Mouse (Mus musculus) layer of hippocampus, adult 2 months (tissue): ENCODE measurements around the gene Bok. TPM values are rescaled to one million over a fixed set of nuclear protein-coding genes. Genes with fewer than 3 reads are reported as not detected.

Experiments
- DNase-seq, 2 experiments: peaks; one replicate each; pipeline ENCODE4 v3.0.0; 2022; ENCODE audit warnings: low spot score in 2 of 2
- H3K27ac ChIP-seq: fragments of 200-600 bp; 2 replicates; pipeline ENCODE4 v1.8.1; 2022
- H3K4me3 ChIP-seq: fragments of 200-600 bp; 2 replicates; pipeline ENCODE4 v1.8.1; 2022; ENCODE audit warnings: mild to moderate bottlenecking
- CTCF ChIP-seq: fragments of 200-600 bp; conservative IDR thresholded peaks from 2 replicates; pipeline ENCODE4 v1.8.1; 2022; ENCODE audit warnings: antibody characterized with exemption, mild to moderate bottlenecking, moderate library complexity
- total RNA-seq, 2 experiments: library from RNA; stranded (reverse); gene quantifications; 2 replicates each; pipeline ENCODE4 v1.2.3; 2021

The Bok gene
- total RNA-seq, 2 experiments from 2014 or later, result 64.9 to 77.6 TPM

DNA sequence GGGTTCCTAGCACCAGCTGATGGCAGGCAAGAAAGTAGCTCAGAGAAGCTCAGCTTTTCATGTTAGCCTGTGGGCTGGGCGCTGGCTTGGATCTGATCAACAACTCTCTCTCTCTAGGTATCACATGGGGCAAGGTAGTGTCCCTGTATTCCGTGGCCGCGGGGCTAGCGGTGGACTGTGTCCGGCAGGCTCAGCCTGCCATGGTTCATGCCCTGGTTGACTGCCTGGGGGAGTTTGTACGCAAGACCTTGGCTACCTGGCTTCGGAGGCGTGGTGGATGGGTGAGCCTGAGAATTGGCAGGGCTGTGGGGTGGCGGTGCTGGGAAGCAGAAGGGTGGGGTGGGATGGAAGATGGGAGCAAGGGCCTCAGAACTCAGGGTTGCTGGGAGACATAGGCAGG is 8.5 kb downstream of the Bok start:
- no peak overlapping the region for H3K27ac ChIP-seq
- no peak overlapping the region for H3K4me3 ChIP-seq
- DNase-seq, result no peak
- no peak for TF ChIP-seq CTCF

DNA sequence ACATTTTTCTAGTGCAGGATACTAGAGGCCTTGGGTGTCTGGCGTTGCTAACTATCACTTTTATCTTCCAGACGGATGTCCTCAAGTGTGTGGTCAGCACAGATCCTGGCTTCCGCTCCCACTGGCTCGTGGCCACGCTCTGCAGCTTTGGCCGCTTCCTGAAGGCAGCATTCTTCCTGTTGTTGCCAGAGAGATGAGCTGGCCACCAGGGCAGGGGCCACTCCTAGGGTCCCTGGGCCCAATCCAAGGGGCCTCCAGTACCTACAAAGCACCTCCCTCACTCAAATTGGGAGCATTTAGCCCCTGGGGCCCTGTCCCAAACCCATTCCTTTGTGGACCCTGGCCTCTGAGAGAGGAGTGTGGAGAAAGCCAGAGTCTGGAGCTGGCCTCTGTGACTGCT is 9.5 kb downstream of the Bok start:
- TF ChIP-seq CTCF, result no peak
- no peak for DNase-seq
- no peak overlapping the region for H3K27ac ChIP-seq
- H3K4me3 ChIP-seq, result no peak overlapping the region

DNA sequence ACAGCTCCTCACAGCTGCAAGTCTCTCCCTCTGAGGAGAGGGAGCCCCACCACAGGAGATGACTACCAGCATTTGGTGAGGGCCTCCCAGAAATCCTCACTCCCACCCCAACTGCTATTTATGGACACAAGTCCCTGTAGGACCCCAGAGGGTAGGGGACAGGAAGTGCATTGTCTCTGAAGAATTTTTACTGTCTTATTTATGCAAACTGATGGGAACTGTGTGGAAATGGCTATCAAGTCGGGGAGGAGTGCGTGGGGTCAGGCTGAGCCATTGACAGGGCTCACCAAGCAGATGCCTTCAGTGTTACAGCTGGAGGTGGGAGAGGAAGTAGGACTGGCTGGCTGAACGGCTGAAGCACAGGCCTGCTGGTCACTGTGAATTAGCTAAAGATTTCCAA is 11.9 kb downstream of the Bok start:
- no peak for DNase-seq
- no peak overlapping the region for H3K4me3 ChIP-seq
- no peak overlapping the region for H3K27ac ChIP-seq
- no peak for TF ChIP-seq CTCF

DNA sequence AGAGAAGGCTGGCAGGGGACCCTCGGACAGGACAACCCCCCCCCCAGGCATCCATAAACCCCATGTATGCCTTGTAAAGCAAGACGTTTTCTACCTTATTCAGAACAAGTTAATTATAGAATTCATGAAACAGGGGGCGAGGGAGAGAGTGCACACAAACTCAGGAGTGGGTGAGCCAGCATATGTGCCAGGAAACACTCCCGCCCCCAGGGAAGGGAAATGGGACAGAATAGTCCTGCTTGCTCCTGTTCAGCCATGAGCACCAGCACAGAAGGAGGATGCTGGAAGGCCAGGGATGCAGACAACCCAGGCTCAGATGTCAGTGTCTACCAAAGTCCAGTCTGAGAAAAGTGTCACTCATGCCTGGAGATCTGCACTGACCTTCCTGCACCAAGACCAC is 13.7 kb downstream of the Bok start:
- TF ChIP-seq CTCF, result no peak
- peak; percentile 42 to 58 for DNase-seq
- no peak overlapping the region; the same call in 1 of the 2 replicates for H3K27ac ChIP-seq

DNA sequence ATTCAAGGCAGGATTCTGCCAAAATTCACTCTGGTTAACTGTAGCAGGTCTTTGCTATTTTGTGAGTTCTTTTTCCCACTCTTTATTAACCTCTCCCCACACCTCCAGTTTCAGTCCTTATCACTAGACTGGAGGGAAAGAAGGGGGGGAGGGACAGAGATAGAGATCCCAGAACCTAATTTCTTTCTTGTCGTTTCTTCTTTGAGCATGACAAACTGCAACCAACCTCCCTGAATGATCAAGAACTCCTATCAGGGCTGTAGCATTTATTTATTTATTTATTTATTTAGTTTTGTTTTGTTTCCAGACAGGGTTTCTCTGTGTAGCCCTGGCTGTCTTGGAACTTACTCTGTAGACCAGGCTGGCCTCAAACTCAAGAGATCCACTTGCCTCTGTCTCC is 16.6 kb downstream of the Bok start:
- Histone ChIP-seq H3K4me3 (no peak overlapping the region), H3K27ac (no peak overlapping the region)
- no peak for DNase-seq
- no peak for TF ChIP-seq CTCF

More for the DNA sequence above, 13.7 kb downstream of the Bok start:
- no peak overlapping the region for H3K4me3 ChIP-seq

DNA sequence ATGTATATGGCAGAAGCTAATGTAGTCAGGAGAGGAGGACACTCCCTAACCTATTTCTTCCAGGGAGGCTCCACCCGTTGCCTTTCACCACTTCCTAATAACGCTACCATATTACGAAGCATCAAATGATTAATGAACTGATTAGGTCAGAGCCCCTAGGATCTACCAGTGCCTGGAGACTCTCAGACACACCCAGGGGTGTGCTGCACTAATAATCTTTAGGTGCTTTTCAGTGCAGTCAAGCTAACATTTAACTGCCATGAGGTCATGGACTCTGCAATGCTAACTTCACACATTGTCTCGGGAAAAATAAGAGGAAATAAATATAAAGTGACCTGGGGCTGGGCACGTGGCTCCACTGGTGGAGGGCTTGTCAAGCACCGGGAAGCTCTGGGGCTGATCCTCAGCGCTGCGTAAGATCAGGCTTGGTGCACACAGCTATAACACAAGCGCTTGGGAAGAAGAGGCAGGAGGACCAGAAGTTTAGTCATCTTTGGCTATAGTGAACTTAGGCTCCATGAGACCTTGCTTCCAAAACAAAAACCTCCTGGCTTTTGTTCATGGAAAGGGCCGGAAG is 18.1 kb downstream of the Bok start:
- DNase-seq, result no peak
- H3K27ac ChIP-seq, result no peak overlapping the region
- H3K4me3 ChIP-seq, result no peak overlapping the region
- TF ChIP-seq CTCF, result no peak

DNA sequence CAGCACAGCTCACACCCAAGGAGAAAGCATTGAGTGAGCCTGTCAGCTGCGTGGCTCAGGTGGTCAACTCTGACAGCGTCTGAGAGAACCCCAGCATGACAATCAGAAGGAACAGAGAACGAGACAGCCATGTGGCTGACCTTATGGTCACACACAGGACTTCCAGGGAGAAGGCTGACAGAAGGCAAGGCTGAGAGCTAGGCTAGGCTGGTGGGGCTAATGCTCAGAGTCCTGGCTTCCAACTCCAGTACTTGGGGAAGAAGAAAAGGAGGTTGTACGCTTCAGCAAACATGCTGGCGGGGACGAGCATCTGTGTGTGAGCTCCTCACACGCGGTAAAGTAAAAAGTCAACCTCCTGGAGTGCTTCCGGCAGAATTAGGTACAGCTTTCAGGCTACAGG is 18.9 kb downstream of the Bok start:
- TF ChIP-seq CTCF, result no peak
- Histone ChIP-seq H3K27ac (no peak overlapping the region), H3K4me3 (no peak overlapping the region)
- no peak for DNase-seq

DNA sequence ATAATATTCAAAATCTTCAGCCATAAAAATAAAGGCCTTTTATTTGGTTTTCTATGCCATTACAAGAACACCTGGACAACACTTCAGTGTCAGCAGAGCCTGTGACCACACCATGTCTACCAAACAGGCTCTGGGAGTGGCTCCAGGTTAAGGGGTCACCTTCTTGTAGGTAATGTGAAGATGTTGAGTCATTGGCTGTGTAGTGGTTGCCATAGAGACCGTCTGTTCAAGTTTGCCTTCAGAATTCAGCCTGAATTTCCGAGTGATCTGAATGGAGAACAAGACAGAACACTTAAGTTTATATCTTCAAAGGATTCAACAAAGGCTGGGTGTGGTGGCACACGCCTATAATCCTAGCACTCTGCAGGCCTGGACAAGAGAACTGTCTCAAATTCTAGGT is 19.9 kb downstream of the Bok start:
- no peak overlapping the region for H3K4me3 ChIP-seq
- TF ChIP-seq CTCF, result no peak
- DNase-seq, result no peak

DNA sequence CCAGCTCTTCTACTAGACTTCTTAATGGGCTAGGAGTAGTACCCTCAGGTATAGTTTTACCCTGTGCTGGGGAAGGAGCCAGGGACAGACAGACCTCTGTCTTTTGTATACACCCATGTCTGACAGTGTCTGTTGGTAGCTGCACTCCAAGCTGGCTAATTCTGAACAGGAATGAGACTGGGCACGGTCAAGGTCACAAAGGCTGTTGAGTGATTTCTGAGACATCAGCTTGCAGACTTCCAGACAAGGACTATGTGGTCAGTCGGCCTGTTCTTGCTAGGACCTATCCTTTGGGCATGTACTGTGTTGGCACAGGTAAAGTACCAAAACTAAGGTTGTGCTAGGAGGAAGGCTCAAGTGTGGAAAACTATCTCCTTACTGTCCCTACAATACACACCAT is 30.7 kb downstream of the Bok start:
- H3K27ac ChIP-seq, result no peak overlapping the region
- TF ChIP-seq CTCF, result no peak
- no peak overlapping the region for H3K4me3 ChIP-seq
- DNase-seq, result no peak

More for the DNA sequence above, 19.9 kb downstream of the Bok start:
- no peak overlapping the region for H3K27ac ChIP-seq

DNA sequence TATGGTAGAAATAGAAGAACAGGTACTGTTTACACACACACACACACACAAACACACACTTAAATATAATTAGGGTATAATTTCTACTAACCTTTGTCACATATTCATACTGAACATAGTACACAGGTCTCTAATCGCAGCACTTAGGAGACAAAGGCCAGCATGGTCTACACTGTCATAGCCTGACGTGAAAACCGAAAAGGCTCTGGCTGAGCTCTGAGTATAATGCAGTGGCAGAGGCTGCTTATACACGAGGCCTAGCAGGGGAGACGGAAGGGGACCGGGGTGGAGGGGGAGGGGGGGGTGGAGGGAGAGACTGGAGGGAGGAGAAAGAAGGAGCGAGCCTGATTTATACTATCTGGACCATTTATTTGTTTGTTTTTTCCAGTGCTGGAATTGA is 36.1 kb downstream of the Bok start:
- DNase-seq, result no peak

DNA sequence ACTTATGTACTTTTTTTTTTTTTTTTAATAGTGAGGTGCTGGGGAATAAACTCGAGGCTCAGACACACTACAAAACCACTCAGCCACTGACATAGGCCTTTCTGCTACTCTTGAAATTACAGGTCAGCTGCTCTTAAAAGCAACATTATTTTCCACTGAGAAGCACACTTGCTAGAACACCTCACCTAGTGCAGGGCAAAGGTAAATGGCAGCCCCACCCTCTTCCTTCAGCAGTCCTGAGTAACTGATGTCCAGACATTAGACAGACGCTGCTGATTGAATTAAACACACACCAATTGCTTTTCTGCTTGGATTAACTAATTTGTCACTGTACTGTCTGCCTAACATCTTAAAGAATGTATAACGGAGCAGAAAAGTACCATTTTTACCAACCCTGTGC is 39.2 kb downstream of the Bok start:
- no peak for TF ChIP-seq CTCF
- DNase-seq, result no peak
- no peak overlapping the region for H3K4me3 ChIP-seq
- no peak overlapping the region for H3K27ac ChIP-seq

More for the DNA sequence above, 36.1 kb downstream of the Bok start:
- H3K27ac ChIP-seq, result no peak overlapping the region
- no peak overlapping the region for H3K4me3 ChIP-seq
- TF ChIP-seq CTCF, result no peak

DNA sequence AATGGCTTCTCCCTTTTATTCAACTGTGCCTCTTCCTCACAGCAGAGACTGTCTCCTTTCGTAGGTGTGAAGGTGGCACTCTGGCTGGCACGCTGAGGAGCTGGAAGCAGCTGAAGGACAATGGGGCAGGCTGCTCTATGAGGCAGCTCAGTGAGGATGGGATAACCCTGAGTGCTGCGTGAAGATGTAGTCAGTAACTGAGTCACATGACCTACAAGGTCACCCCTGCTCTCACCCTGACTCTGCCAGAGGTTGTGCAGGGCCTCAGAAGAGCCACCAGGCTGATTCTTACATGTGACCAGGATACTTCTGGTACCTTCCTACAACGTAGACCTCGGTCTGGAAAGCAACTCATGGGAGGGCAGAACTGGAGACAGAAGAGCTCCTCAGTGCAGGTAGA is 40.2 kb downstream of the Bok start:
- H3K4me3 ChIP-seq, result no peak overlapping the region
- TF ChIP-seq CTCF, result no peak
- DNase-seq, result no peak
- no peak overlapping the region for H3K27ac ChIP-seq

DNA sequence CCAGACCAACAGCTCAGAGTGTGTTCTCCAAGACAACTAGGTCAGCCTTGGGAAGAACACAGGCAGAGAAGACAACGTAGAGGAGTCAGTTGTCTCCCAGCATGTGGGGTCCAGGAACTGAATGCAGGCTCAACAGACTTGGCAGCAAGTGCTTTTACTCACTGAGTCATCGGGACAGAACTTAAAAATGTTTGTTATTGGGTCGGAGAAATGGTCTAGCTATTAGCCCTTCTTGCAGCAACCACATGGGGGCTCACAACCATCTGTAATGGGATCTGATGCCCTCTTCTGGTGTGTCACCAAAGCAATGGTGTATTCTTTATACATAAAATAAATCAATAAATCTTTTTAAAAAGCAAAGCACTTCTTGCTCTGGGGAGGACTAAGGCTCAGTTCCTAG is 40.7 kb downstream of the Bok start:
- no peak overlapping the region for H3K4me3 ChIP-seq
- no peak for DNase-seq
- no peak overlapping the region for H3K27ac ChIP-seq
- peak; percentile 62 for TF ChIP-seq CTCF

DNA sequence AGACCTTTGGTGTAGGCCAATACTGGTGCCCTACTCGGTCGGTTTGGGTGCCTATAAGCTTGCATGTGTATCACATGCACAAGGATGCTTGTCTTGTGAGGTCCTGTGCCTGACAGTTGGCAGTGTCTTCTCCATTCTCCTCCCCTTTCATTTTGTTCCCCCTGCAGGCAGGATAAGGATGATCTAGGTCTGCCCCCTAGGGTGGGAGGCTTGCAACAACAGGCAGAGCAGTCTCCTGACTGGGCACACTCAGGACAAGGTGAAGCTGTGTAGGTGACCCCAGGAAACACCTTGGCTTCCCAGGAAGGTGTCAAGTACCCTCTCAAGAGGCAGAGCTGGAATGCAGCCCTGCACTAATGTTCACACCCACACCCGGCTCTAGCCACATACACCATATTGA is 41.5 kb downstream of the Bok start:
- Histone ChIP-seq H3K4me3 (no peak overlapping the region), H3K27ac (no peak overlapping the region)
- TF ChIP-seq CTCF, result peak; percentile 94
- peak; percentile 42 to 62 for DNase-seq

DNA sequence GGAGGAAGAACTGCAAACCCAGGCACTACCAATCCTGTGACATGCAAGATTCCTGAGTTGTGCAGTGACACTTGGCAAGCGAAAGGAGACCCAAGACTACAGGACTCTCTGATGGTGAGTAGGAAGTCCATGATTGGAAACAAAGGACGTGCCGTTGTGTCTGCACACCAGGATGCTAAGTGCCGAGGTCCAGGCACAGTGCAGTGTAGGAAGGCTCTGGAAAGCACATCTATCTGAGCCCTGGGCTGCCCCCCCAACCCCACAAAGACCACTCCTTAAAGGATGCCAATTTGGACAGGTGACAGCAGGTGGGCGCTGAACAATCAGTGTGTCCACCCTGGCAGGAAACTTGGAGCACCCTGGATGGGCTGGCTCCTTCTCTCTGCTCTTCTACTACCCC is 45.6 kb downstream of the Bok start:
- H3K27ac ChIP-seq, result no peak overlapping the region
- H3K4me3 ChIP-seq, result 0 out of 2 replicates have a peak overlapping the region, but pooled peaks have one; percentile 26
- TF ChIP-seq CTCF, result no peak
- no peak for DNase-seq
